In genomic region chr6:67168803-67169202, GRCm38 (mm10) we compare ENCODE assay signal across 8 mouse cellular contexts.
DNase-seq lines count a peak whose midpoint lies in the region; ATAC-seq and TF ChIP-seq lines count a peak whose summit lies in the region.

No protein-coding gene starts in this region.

- H3K27ac ChIP-seq in layer of hippocampus, adult 2 months = peak overlapping the region; percentile 81
- peak overlapping the region; percentile 81 for H3K27ac ChIP-seq in forebrain, embryonic 10.5 days
- no peak overlapping the region for H3K27ac ChIP-seq in limb, embryonic 12.5 days
- H3K27ac ChIP-seq in neural tube, embryonic 13.5 days (replicated peaks) = peak overlapping the region; percentile 68

- 30% methylated on average over 2 of the region's 2 CpGs for WGBS in forebrain, embryonic 10.5 days
- WGBS in limb, embryonic 12.5 days = 41% methylated on average over 2 of the region's 2 CpGs
- WGBS in neural tube, embryonic 13.5 days = 33% methylated on average over 2 of the region's 2 CpGs

- peaks cover 12% of the 10 kb centered on the region for H3K4me1 ChIP-seq in forebrain, embryonic 10.5 days
- no peaks in the 10 kb centered on the region for H3K4me1 ChIP-seq in limb, embryonic 12.5 days (replicated peaks)
- peaks cover 10% of the 10 kb centered on the region for H3K4me1 ChIP-seq in neural tube, embryonic 13.5 days (replicated peaks)

- H3K27me3 ChIP-seq in forebrain, embryonic 10.5 days (ENCODE audit: poor library complexity, severe bottlenecking) = no peaks in the 10 kb centered on the region
- no peaks in the 10 kb centered on the region for H3K27me3 ChIP-seq in limb, embryonic 12.5 days
- no peaks in the 10 kb centered on the region for H3K27me3 ChIP-seq in neural tube, embryonic 13.5 days

- ATAC-seq in limb, embryonic 12.5 days (ENCODE audit: insufficient number of reproducible peaks, insufficient read depth, low FRiP score, low TSS enrichment, low read depth) = no peak
- peak; percentile 41; the same call in 1 of the 2 replicates for ATAC-seq in neural tube, embryonic 13.5 days (ENCODE audit: low read depth)

- H3K9me3 ChIP-seq in forebrain, embryonic 10.5 days = no peaks in the 10 kb centered on the region
- no peaks in the 10 kb centered on the region for H3K9me3 ChIP-seq in limb, embryonic 12.5 days
- H3K9me3 ChIP-seq in neural tube, embryonic 13.5 days = no peaks in the 10 kb centered on the region

- peak overlapping the region; percentile 50 for H3K4me2 ChIP-seq in limb, embryonic 12.5 days
- peak overlapping the region; percentile 56 for H3K4me2 ChIP-seq in neural tube, embryonic 13.5 days

- H3K4me3 ChIP-seq in layer of hippocampus, adult 2 months = peak overlapping the region; percentile 59
- H3K4me3 ChIP-seq in forebrain, embryonic 10.5 days = peak overlapping the region; percentile 52
- peak overlapping the region; percentile 36 for H3K4me3 ChIP-seq in limb, embryonic 12.5 days (replicated peaks)
- peak overlapping the region; percentile 44 for H3K4me3 ChIP-seq in neural tube, embryonic 13.5 days

- no peak overlapping the region for H3K9ac ChIP-seq in limb, embryonic 12.5 days (replicated peaks)
- peak overlapping the region; percentile 66 for H3K9ac ChIP-seq in neural tube, embryonic 13.5 days

- H3K36me3 ChIP-seq in forebrain, embryonic 10.5 days (replicated peaks) = no peaks in the 10 kb centered on the region
- H3K36me3 ChIP-seq in limb, embryonic 12.5 days = no peaks in the 10 kb centered on the region
- H3K36me3 ChIP-seq in neural tube, embryonic 13.5 days = no peaks in the 10 kb centered on the region

- DNase-seq in layer of hippocampus, adult 2 months (ENCODE audit: low spot score in 2 of 2) = no peak
- DNase-seq in layer of hippocampus, adult 11-12 months (ENCODE audit: low spot score) = no peak
- no peak for DNase-seq in forebrain, embryonic 10.5 days (ENCODE audit: extremely low spot score, low spot score)
- no peak for DNase-seq in urinary bladder, adult 18-20 months (ENCODE audit: low spot score in 2 of 2)
- no peak for DNase-seq in cerebellum, postnatal 36 days
- DNase-seq in layer of hippocampus, adult 18-20 months (ENCODE audit: low spot score in 2 of 2) = no peak

- no peak for TF ChIP-seq CTCF in layer of hippocampus, adult 2 months (conservative IDR thresholded peaks at IDR 0.05)
